Mouse (Mus musculus): Measurements from ENCODE around the gene Slc24a2.

Slc24a2 gene

GRCm38 (mm10) chr4:87229960-87230551 is at the start of gene Slc24a2:
TSS of gene Slc24a2 (minus strand) at chr4:87230477.
- no peak for DNase-seq (ENCODE audit: low spot score)

GRCm38 (mm10) chr4:87274825-87275224 is 44.5 kb upstream of the Slc24a2 start:
- no peak for DNase-seq (ENCODE audit: low spot score)

GRCm38 (mm10) chr4:87274276-87274675 is 44.0 kb upstream of the Slc24a2 start:
- DNase-seq (ENCODE audit: low spot score), result no peak

GRCm38 (mm10) chr4:87273476-87273875 is 43.2 kb upstream of the Slc24a2 start:
- DNase-seq (ENCODE audit: low spot score), result peak; percentile 46

GRCm38 (mm10) chr4:87229224-87229959 is 885 bp downstream of the Slc24a2 start:
- DNase-seq (ENCODE audit: low spot score), result no peak

- no peak for DNase-seq (ENCODE audit: low spot score)
These were observed 8.7 kb downstream of the Slc24a2 start for GRCm38 (mm10) chr4:87221586-87221985.

GRCm38 (mm10) chr4:87218196-87218595 is 12.1 kb downstream of the Slc24a2 start:
- no peak for DNase-seq (ENCODE audit: low spot score)

- no peak for DNase-seq (ENCODE audit: low spot score)
These were observed 18.8 kb downstream of the Slc24a2 start for GRCm38 (mm10) chr4:87211344-87211978.

GRCm38 (mm10) chr4:87210533-87210932 is 19.7 kb downstream of the Slc24a2 start:
- no peak for DNase-seq (ENCODE audit: low spot score)

- no peak for DNase-seq (ENCODE audit: low spot score)
These were observed 28.2 kb downstream of the Slc24a2 start for GRCm38 (mm10) chr4:87202081-87202480.

- no peak for DNase-seq (ENCODE audit: low spot score)
These were observed 29.0 kb downstream of the Slc24a2 start for GRCm38 (mm10) chr4:87201229-87201628.

- no peak for DNase-seq (ENCODE audit: low spot score)
These were observed 45.9 kb downstream of the Slc24a2 start for GRCm38 (mm10) chr4:87184147-87184930.

GRCm38 (mm10) chr4:87177116-87177515 is 53.2 kb downstream of the Slc24a2 start:
- no peak for DNase-seq (ENCODE audit: low spot score)

GRCm38 (mm10) chr4:87163945-87164344 is 66.3 kb downstream of the Slc24a2 start:
- DNase-seq (ENCODE audit: low spot score), result peak; percentile 23

GRCm38 (mm10) chr4:87158053-87158452 is 72.2 kb downstream of the Slc24a2 start:
- DNase-seq (ENCODE audit: low spot score), result no peak

GRCm38 (mm10) chr4:87151990-87152389 is 78.3 kb downstream of the Slc24a2 start:
- no peak for DNase-seq (ENCODE audit: low spot score)

GRCm38 (mm10) chr4:87149584-87149983 is 80.7 kb downstream of the Slc24a2 start:
- DNase-seq (ENCODE audit: low spot score), result no peak

- DNase-seq (ENCODE audit: low spot score), result peak; percentile 55
These were observed 88.5 kb downstream of the Slc24a2 start for GRCm38 (mm10) chr4:87141590-87142365.

- peak; percentile 38 for DNase-seq (ENCODE audit: low spot score)
These were observed 89.4 kb downstream of the Slc24a2 start for GRCm38 (mm10) chr4:87140901-87141300.

- no peak for DNase-seq (ENCODE audit: low spot score)
These were observed 97.8 kb downstream of the Slc24a2 start for GRCm38 (mm10) chr4:87132525-87132924.

- peak; percentile 62 for DNase-seq (ENCODE audit: low spot score)
These were observed 103.5 kb downstream of the Slc24a2 start for GRCm38 (mm10) chr4:87126756-87127155.

GRCm38 (mm10) chr4:87119758-87120157 is 110.5 kb downstream of the Slc24a2 start:
- DNase-seq (ENCODE audit: low spot score), result no peak

All from left cerebral cortex, adult 11 months (tissue).